Mouse (Mus musculus) spleen, adult 2 months (tissue): ENCODE data around the gene Glb1. TPM values are rescaled to one million over a fixed set of nuclear protein-coding genes. Genes with fewer than 3 reads are reported as not detected.
"Not testable (repeated sequence)": the region's sequence is repeated elsewhere in the genome, so short reads cannot be mapped to it uniquely, and the experiment has no call there.

Source experiments
- DNase-seq, 2 experiments: peaks; one replicate each; pipeline versions ENCODE4 v3.0.0 to v3.0.0-alpha.2; 2012 to 2021; ENCODE audit warnings: low spot score in 2 of 2, low read depth in 1 of 2
- H3K27ac ChIP-seq: fragments of 200-500 bp; 2 replicates; pipeline ENCODE4 v1.5.1; 2012; ENCODE audit warnings: low read length, inconsistent platforms; ENCODE audit not compliant: insufficient read depth
- H3K27me3 ChIP-seq: fragments of 200-500 bp; 2 replicates; pipeline ENCODE4 v1.6.1; 2012; ENCODE audit warnings: mild to moderate bottlenecking, moderate library complexity, low read length, inconsistent platforms; ENCODE audit not compliant: control insufficient read depth, insufficient read depth
- H3K36me3 ChIP-seq: fragments of 200-500 bp; 2 replicates; pipeline ENCODE4 v1.6.1; 2012; ENCODE audit warnings: mild to moderate bottlenecking, low read length, inconsistent platforms; ENCODE audit not compliant: control insufficient read depth, insufficient read depth
- H3K4me1 ChIP-seq: fragments of 200-500 bp; 2 replicates; pipeline ENCODE4 v1.6.1; 2011; ENCODE audit warnings: inconsistent platforms; ENCODE audit not compliant: control insufficient read depth, insufficient read depth, insufficient read length
- H3K4me3 ChIP-seq: fragments of 200-500 bp; 2 replicates; pipeline ENCODE4 v1.5.1; 2011; ENCODE audit warnings: mild to moderate bottlenecking, inconsistent platforms; ENCODE audit not compliant: insufficient read depth, insufficient read length; ENCODE audit errors: extremely low read depth
- CTCF ChIP-seq: fragments of 200-500 bp; IDR thresholded peaks from 2 replicates; pipeline ENCODE4 v1.5.1; 2011; ENCODE audit warnings: mild to moderate bottlenecking, inconsistent platforms; ENCODE audit not compliant: insufficient read depth, insufficient read length, insufficient replicate concordance; ENCODE audit errors: extremely low read depth
- POLR2A ChIP-seq: fragments of 200-500 bp; IDR thresholded peaks from 2 replicates; pipeline ENCODE4 v1.6.1; 2011; ENCODE audit warnings: low read depth, low read length, inconsistent platforms
- WGBS: fragments of 180-500 bp; shearing (Covaris S2); methylation state at CpG from one replicate; pipeline ENCODE4 v1.1.7; 2018; 5-methylcytosine and 5-hydroxymethylcytosine counted together
- polyA plus RNA-seq: library from polyadenylated mRNA; depleted of rRNA; stranded (reverse); fragments of >200 nt; gene quantifications from 2 replicates; pipeline ENCODE4 v1.2.3, GENCODE M21; 2012

Glb1 gene
- polyA plus RNA-seq, 1 experiment, result 21.8 TPM

GRCm38 (mm10) chr9:114388701-114389370, 12.0 kb upstream of the Glb1 start:
- Histone ChIP-seq H3K4me3 (no peak overlapping the region), H3K27ac (no peak overlapping the region), H3K36me3 (peaks cover 3% of the 10 kb centered on the region; the same call in 1 of the 2 replicates), H3K27me3 (no peaks in the 10 kb centered on the region), H3K4me1 (no peaks in the 10 kb centered on the region)
- DNase-seq, result no peak
- WGBS, result 81% methylated on average over 3 of the region's 3 CpGs
- no peak for TF ChIP-seq CTCF
- no peak for TF ChIP-seq POLR2A

- no peak for TF ChIP-seq CTCF
- TF ChIP-seq POLR2A, result no peak
- WGBS, result 86% methylated on average over 8 of the region's 8 CpGs
- Histone ChIP-seq H3K27me3 (no peaks in the 10 kb centered on the region), H3K4me1 (no peaks in the 10 kb centered on the region), H3K27ac (no peak overlapping the region), H3K4me3 (peak overlapping the region; percentile 26; the same call in 1 of the 2 replicates), H3K36me3 (peaks cover 3% of the 10 kb centered on the region; the same call in 1 of the 2 replicates)
- no peak for DNase-seq
Observed at GRCm38 (mm10) chr9:114389371-114389904, 11.4 kb upstream of the Glb1 start.

- H3K4me1 ChIP-seq, result no peaks in the 10 kb centered on the region
- H3K27me3 ChIP-seq, result no peaks in the 10 kb centered on the region
- H3K36me3 ChIP-seq, result peaks cover 2% of the 10 kb centered on the region; the same call in 1 of the 2 replicates
- H3K4me3 ChIP-seq, result peak within 1 kb of the TSS; percentile 87
- TF ChIP-seq CTCF, result no peak
- no peak; the same call in 1 of the 2 replicates for TF ChIP-seq POLR2A
- 3% methylated on average over 91 of the region's 96 CpGs for WGBS
- DNase-seq, result peak in 1 of 2 experiments; percentile 68
- H3K27ac ChIP-seq, result peak within 1 kb of the TSS; percentile 46
Observed at GRCm38 (mm10) chr9:114389905-114390748, 10.7 kb upstream of the Glb1 start, which contains the start of gene Crtap. Crtap (minus strand) TSS chr9:114390675.

- H3K27me3 ChIP-seq, result no peaks in the 10 kb centered on the region
- H3K4me1 ChIP-seq, result no peaks in the 10 kb centered on the region
- DNase-seq, result no peak
- 2% methylated on average over 10 of the region's 10 CpGs for WGBS
- peak overlapping the region; percentile 87 for H3K4me3 ChIP-seq
- TF ChIP-seq POLR2A (no peak), CTCF (no peak)
- no peak overlapping the region for H3K27ac ChIP-seq
- peaks cover 1% of the 10 kb centered on the region; the same call in 1 of the 2 replicates for H3K36me3 ChIP-seq
Observed at GRCm38 (mm10) chr9:114390749-114391075, 10.2 kb upstream of the Glb1 start.

- not testable (repeated sequence) for H3K4me3 ChIP-seq, H3K27me3 ChIP-seq, H3K4me1 ChIP-seq, H3K36me3 ChIP-seq, DNase-seq, H3K27ac ChIP-seq
- WGBS, result 81% methylated on average over 6 of the region's 6 CpGs
Observed at GRCm38 (mm10) chr9:114394136-114394535, 6.7 kb upstream of the Glb1 start.

GRCm38 (mm10) chr9:114394677-114395076, 6.2 kb upstream of the Glb1 start:
- Histone ChIP-seq H3K27me3 (no peaks in the 10 kb centered on the region), H3K27ac (no peak overlapping the region), H3K36me3 (no peaks in the 10 kb centered on the region), H3K4me3 (no peak overlapping the region), H3K4me1 (no peaks in the 10 kb centered on the region)
- DNase-seq, result no peak
- no peak for TF ChIP-seq POLR2A
- TF ChIP-seq CTCF, result no peak
- 69% methylated on average over 8 of the region's 8 CpGs for WGBS

- Histone ChIP-seq H3K27ac (no peak overlapping the region), H3K36me3 (no peaks in the 10 kb centered on the region), H3K4me3 (no peak overlapping the region), H3K4me1 (0 out of 2 replicates have a peak, but pooled peaks cover under 1% of the 10 kb centered on the region), H3K27me3 (no peaks in the 10 kb centered on the region)
- no peak for TF ChIP-seq CTCF
- TF ChIP-seq POLR2A, result no peak
- no peak for DNase-seq
- WGBS, result 87% methylated on average over 4 of the region's 4 CpGs
Observed at GRCm38 (mm10) chr9:114395258-114395657, 5.6 kb upstream of the Glb1 start.
